Mouse (Mus musculus) urinary bladder, postnatal 10 days (tissue): ENCODE measurements around the gene Actg1.
"Not testable (repeated sequence)": the region's sequence is repeated elsewhere in the genome, so short reads cannot be mapped to it uniquely, and the experiment has no call there.

Experiments used
- DNase-seq: peaks from one replicate; pipeline ENCODE4 v3.0.0; 2022; ENCODE audit warnings: low spot score

Gene Actg1

GRCm38 (mm10) chr11:120360755-120361154 is 12.4 kb upstream of the Actg1 start:
- no peak for DNase-seq

GRCm38 (mm10) chr11:120360062-120360461 is 11.7 kb upstream of the Actg1 start:
- DNase-seq, result no peak

GRCm38 (mm10) chr11:120359391-120359790 is 11.0 kb upstream of the Actg1 start:
- DNase-seq, result no peak

GRCm38 (mm10) chr11:120357791-120358401 is 9.6 kb upstream of the Actg1 start:
- no peak for DNase-seq

- no peak for DNase-seq
Measured at GRCm38 (mm10) chr11:120356900-120357299, 8.6 kb upstream of the Actg1 start.

DNA sequence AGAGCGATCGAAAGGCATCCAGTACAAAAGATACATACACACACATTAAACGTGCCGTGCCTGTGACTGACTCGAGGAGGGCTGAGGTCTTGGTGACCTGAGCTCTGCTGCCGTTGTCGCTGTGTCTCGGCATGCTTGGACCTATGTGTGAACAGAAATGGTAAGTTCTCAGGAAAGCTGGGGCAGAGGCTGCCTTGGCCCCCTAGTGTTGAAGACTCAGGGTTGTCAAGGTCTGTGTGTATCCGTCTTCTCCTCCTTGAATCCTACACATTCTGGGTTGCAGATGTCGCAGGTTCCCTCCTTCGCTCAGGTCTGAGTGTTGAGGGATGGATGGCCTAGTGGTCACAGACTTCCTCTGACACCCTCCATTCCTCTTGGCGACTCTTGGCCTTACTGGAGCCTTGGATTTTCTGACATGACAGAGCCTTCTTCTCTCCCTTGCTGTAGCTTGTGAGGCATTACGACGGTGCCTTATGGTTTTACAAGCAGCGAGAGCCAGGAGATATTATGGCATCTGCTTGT is 8.0 kb upstream of the Actg1 start:
- DNase-seq, result no peak

GRCm38 (mm10) chr11:120355277-120356039 is 7.1 kb upstream of the Actg1 start:
- DNase-seq, result peak; percentile 4

DNA sequence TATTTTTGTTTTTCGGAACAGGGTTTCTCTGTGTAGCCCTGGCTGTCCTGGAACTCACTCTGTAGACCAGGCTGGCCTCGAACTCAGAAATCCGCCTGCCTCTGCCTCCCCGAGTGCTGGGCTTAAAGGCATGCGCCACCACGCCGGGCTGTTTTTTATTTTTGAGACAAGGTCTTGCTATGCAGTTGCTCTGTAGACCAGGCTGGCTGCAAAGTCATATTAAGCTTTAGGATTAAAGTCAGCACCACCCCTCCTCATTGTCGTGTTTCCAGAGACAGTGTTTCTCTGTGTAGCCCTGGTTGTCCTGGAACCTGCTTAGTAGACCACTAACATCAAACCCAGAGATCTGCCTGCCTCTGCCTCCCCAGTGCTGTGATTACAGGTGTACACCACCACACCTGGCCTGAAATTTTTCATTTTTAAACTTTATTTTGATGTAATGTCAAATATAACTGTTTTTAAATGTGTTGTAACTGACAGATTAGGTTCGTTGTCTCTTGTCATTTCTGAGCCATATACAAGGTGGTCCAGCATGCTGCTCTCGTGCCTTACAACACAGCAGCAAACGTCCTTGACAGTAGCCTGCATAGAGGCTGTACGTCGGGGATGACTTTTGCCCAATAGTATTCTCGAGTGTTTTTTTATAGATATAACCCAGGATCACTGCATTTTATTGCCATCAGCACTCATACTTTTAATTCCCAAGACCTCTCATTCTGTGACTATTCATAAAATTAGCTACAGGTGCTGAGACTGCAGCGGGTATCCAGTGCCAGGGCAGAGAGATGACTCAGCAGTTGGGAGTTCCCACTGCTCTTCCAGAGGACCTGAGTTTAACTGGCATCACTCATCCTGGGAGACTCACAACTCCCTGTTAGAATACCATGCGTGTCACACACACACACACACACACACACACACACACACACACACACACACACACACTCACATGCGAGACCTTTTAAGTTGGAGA is 6.2 kb upstream of the Actg1 start:
- no peak for DNase-seq

DNA sequence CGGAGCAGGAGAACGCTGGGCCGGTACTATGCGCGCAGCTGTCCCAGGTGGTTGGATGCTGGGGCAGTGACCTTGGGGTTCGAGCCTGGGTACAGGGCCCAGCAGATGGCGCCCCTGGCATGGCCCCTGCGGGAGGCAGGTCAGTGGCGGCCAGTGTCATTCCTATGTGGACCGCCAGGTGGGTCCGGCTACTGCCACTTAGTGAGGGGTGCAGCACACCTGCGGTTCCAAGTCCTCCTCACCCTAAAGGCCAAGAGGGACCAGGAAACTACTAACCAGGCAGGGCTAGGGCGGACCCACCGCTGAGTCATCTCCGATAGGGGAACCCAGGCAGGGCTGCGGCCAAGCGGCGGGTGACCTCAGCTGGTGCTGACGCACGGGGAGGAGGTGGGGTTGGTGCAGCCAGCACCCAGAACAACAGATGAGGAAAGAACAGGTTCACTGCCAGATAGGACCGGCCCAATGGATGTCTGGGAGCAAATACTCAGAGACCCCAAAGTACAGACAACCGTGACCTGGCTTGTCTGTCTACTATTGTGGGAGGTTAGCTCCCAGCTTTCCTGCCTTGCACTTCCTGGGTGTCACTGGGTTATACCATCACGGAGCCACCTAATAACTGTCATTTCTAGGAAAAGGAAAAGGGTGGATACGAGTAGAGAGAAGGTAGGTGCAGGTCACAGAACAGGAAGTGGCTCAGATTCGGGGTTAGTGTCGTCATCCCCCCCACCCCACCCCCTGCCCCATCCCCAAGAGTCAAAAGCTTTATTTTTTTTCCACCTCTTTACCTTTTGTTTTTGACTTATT is 5.4 kb upstream of the Actg1 start:
- peak; percentile 66 for DNase-seq

GRCm38 (mm10) chr11:120352571-120353290 is 4.4 kb upstream of the Actg1 start:
- DNase-seq, result peak; percentile 12

- DNase-seq, result not testable (repeated sequence)
Measured at GRCm38 (mm10) chr11:120352093-120352350, 3.7 kb upstream of the Actg1 start.

GRCm38 (mm10) chr11:120351250-120352092 is 3.1 kb upstream of the Actg1 start:
- DNase-seq, result peak; percentile 9

DNA sequence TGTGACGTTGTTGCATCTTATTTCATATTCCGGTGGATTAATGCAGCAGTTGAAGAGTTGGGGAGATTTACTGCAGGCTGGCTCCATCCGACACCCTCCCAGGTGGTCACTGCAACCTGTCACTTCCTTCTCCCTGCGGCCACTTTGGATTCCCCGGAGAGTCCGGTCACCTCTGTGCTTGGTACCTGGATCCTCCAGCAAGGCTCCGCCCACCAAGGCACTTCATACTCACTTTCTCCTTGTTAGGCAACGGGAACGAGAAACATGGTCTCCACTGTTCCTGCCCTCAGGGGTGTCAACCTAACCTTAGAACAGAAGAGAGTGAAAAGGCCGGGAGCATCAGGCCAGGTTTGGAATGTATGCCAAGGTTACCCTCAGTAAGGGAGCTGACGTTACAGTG is 2.4 kb upstream of the Actg1 start:
- DNase-seq, result peak; percentile 10

- DNase-seq, result peak; percentile 77
Measured at GRCm38 (mm10) chr11:120349986-120350702, 1.8 kb upstream of the Actg1 start.

- peak; percentile 15 for DNase-seq
Measured at GRCm38 (mm10) chr11:120349371-120349985, 1.1 kb upstream of the Actg1 start.

DNA sequence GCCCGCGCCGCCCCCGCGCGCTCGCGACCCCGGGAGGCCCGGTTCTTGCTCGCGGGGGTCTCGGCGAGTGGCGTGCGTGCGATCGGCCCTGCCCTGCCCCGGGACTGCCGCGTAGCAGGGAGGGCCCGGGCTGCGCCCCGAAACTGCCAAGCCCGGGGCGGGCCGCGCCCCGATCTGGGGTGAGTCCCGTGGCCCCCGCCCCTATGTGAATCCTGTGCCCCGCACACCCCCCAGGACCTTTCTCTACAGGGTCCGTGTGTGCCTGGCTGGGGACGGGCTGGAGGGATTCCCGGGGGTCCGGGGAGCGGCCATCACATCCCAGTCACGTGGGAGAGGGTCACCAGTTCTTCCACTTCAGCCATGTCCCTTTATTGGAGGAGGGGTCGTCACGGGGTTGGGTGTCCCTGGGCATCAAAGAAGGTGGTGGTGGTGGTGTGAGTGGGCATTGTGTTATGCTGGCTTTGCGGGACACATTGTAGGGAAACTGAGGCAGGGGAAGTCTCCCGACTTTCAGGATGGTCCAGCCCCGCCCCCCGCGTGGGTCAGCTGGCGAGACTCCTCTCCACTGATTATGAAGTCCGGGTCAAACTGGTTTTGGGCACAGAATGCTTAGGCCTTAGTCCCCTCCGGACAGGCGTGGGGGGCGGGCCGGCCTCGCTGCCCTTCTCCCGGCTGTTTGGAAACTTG is 485 bp upstream of the Actg1 start:
- DNase-seq, result peak; percentile 16

- DNase-seq, result no peak
Measured at GRCm38 (mm10) chr11:120347301-120347700, 1.0 kb downstream of the Actg1 start.

DNA sequence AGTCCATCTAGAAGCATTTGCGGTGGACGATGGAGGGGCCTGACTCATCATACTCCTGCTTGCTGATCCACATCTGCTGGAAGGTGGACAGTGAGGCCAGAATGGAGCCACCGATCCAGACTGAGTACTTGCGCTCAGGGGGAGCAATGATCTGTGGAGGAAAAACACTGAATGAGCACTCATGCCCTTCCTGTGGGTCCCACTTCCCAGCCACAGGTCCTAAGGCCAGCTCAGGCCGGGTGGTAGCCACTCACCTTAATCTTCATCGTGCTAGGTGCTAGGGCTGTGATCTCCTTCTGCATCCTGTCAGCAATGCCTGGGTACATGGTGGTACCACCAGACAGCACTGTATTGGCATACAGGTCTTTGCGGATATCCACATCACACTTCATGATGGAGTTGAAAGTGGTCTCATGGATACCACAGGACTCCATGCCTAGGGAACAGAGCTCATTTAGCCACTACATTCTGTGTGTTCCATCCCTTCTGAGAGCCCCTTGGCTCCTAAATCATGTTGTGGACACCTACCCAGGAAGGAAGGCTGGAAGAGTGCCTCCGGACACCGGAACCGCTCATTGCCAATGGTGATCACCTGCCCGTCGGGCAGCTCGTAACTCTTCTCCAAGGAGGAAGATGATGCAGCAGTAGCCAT is 1.8 kb downstream of the Actg1 start:
- not testable (repeated sequence) for DNase-seq
